Mouse (Mus musculus) limb, embryonic 11.5 days (tissue): ENCODE results near the gene Vax1. TPM values are rescaled to one million over a fixed set of nuclear protein-coding genes. Genes with fewer than 3 reads are reported as not detected.
A peak's percentile ranks its signal among the peaks of the same experiment; 100 is the strongest.

ENCODE experiments used
- ATAC-seq: fragments of 200-750 bp; cut with Nextera tagmentation; 2 replicates; pipeline ENCODE4 v1.8.0; 2017; ENCODE audit warnings: low read depth; ENCODE audit not compliant: insufficient number of reproducible peaks, low FRiP score, low TSS enrichment
- DNase-seq: peaks from one replicate; pipeline ENCODE4 v3.0.0-alpha.2; 2015; ENCODE audit warnings: low spot score
- H3K27ac ChIP-seq: fragments of 300-500 bp; sonication (generic); replicated peaks from 2 replicates; pipeline ENCODE4 v1.5.1; 2014; ENCODE audit warnings: low read depth, mild to moderate bottlenecking, low read length
- H3K27me3 ChIP-seq: fragments of 300-500 bp; sonication (generic); 2 replicates; pipeline ENCODE4 v1.6.1; 2014; ENCODE audit warnings: mild to moderate bottlenecking, low read length, mixed read lengths; ENCODE audit not compliant: control insufficient read depth, insufficient read depth
- H3K36me3 ChIP-seq: fragments of 300-500 bp; sonication (generic); 2 replicates; pipeline ENCODE4 v1.6.1; 2014; ENCODE audit warnings: mild to moderate bottlenecking, low read length, moderate library complexity, mixed read lengths; ENCODE audit not compliant: control insufficient read depth, insufficient read depth
- H3K4me1 ChIP-seq: fragments of 300-500 bp; sonication (generic); 2 replicates; pipeline ENCODE4 v1.6.1; 2014; ENCODE audit warnings: low read length, mixed read lengths; ENCODE audit not compliant: control insufficient read depth, insufficient read depth
- H3K4me2 ChIP-seq: fragments of 300-500 bp; sonication (generic); 2 replicates; pipeline ENCODE4 v1.6.1; 2014; ENCODE audit warnings: low read depth, mild to moderate bottlenecking, moderate library complexity; ENCODE audit not compliant: severe bottlenecking
- H3K4me3 ChIP-seq: fragments of 300-500 bp; sonication (generic); 2 replicates; pipeline ENCODE4 v1.5.1; 2014; ENCODE audit warnings: low read depth, low read length
- H3K9ac ChIP-seq: fragments of 300-500 bp; sonication (generic); 2 replicates; pipeline ENCODE4 v1.6.1; 2014; ENCODE audit warnings: mild to moderate bottlenecking, low read length
- H3K9me3 ChIP-seq: fragments of 300-500 bp; sonication (generic); 2 replicates; pipeline ENCODE4 v1.6.1; 2016; ENCODE audit warnings: low read length; ENCODE audit not compliant: control insufficient read depth
- WGBS: fragments of 180-500 bp; shearing (Covaris S2); extraction: QIAGEN DNeasy Blood & Tissue Kit; methylation state at CpG from one replicate; pipeline ENCODE4 v1.1.7; 2014; 5-methylcytosine and 5-hydroxymethylcytosine counted together
- polyA plus RNA-seq: library from polyadenylated mRNA; unstranded; fragments of >200 nt; fragmentation: Nextera tagmentation; extraction: Ambion mirVana; gene quantifications from 2 replicates; pipeline ENCODE4 v1.2.1, GENCODE M21; 2014

The Vax1 gene
- polyA plus RNA-seq, 1 experiment from 2014 or later, result not detected

GRCm38 (mm10) chr19:59166311-59166761 lies 3.5 kb downstream of the Vax1 start:
- Histone ChIP-seq H3K9me3 (no peaks in the 10 kb centered on the region), H3K27me3 (peaks cover 89% of the 10 kb centered on the region), H3K27ac (no peak overlapping the region), H3K4me3 (peak overlapping the region; percentile 31), H3K9ac (peak overlapping the region; percentile 53), H3K4me1 (peaks cover 9% of the 10 kb centered on the region; the same call in 1 of the 2 replicates), H3K36me3 (no peaks in the 10 kb centered on the region), H3K4me2 (peak overlapping the region; percentile 78)
- peak; percentile 76 for DNase-seq
- under 1% methylated on average over 55 of the region's 55 CpGs for WGBS
- no peak for ATAC-seq

- peaks cover 83% of the 10 kb centered on the region for H3K27me3 ChIP-seq
Measured at GRCm38 (mm10) chr19:59165577-59165976, 4.3 kb downstream of the Vax1 start.

GRCm38 (mm10) chr19:59164896-59165560 lies 4.8 kb downstream of the Vax1 start:
- Histone ChIP-seq H3K4me2 (no peak overlapping the region), H3K9me3 (no peaks in the 10 kb centered on the region), H3K4me3 (no peak overlapping the region), H3K4me1 (peaks cover 7% of the 10 kb centered on the region; the same call in 1 of the 2 replicates), H3K27ac (no peak overlapping the region), H3K9ac (no peak overlapping the region), H3K27me3 (peaks cover 83% of the 10 kb centered on the region), H3K36me3 (no peaks in the 10 kb centered on the region)
- WGBS, result 7% methylated on average over 16 of the region's 16 CpGs
- ATAC-seq (no peak), DNase-seq (peak; percentile 61)

More at GRCm38 (mm10) chr19:59165577-59165976, 4.3 kb downstream of the Vax1 start:
- Histone ChIP-seq H3K9ac (no peak overlapping the region), H3K4me2 (no peak overlapping the region), H3K4me1 (peaks cover 7% of the 10 kb centered on the region; the same call in 1 of the 2 replicates), H3K27ac (no peak overlapping the region), H3K4me3 (no peak overlapping the region; the same call in 1 of the 2 replicates), H3K36me3 (no peaks in the 10 kb centered on the region), H3K9me3 (no peaks in the 10 kb centered on the region)
- DNase-seq (peak; percentile 59), ATAC-seq (no peak)
- WGBS, result 4% methylated on average over 7 of the region's 7 CpGs

GRCm38 (mm10) chr19:59164111-59164510 lies 5.7 kb downstream of the Vax1 start:
- H3K4me3 ChIP-seq, result no peak overlapping the region
- H3K27me3 ChIP-seq, result peaks cover 75% of the 10 kb centered on the region
- no peak for ATAC-seq
- H3K4me1 ChIP-seq, result peaks cover 7% of the 10 kb centered on the region; the same call in 1 of the 2 replicates
- WGBS, result 0% methylated on average over 1 of the region's 1 CpGs
- H3K9me3 ChIP-seq, result no peaks in the 10 kb centered on the region
- no peak overlapping the region for H3K4me2 ChIP-seq
- no peak overlapping the region for H3K27ac ChIP-seq
- no peaks in the 10 kb centered on the region for H3K36me3 ChIP-seq
- no peak overlapping the region for H3K9ac ChIP-seq
- no peak for DNase-seq

- H3K4me3 ChIP-seq, result no peak overlapping the region
- H3K9me3 ChIP-seq, result no peaks in the 10 kb centered on the region
- no peak overlapping the region for H3K9ac ChIP-seq
- DNase-seq (no peak), ATAC-seq (no peak)
- no peak overlapping the region for H3K4me2 ChIP-seq
- H3K27ac ChIP-seq, result no peak overlapping the region
- H3K36me3 ChIP-seq, result no peaks in the 10 kb centered on the region
- peaks cover 5% of the 10 kb centered on the region; the same call in 1 of the 2 replicates for H3K4me1 ChIP-seq
- WGBS, result 29% methylated on average over 4 of the region's 4 CpGs
- H3K27me3 ChIP-seq, result peaks cover 10% of the 10 kb centered on the region; the same call in 1 of the 2 replicates
Measured at GRCm38 (mm10) chr19:59156702-59157101, 13.2 kb downstream of the Vax1 start.

GRCm38 (mm10) chr19:59154171-59154570 lies 15.7 kb downstream of the Vax1 start:
- no peak overlapping the region for H3K4me3 ChIP-seq
- 78% methylated on average over 2 of the region's 2 CpGs for WGBS
- peaks cover 5% of the 10 kb centered on the region; the same call in 1 of the 2 replicates for H3K4me1 ChIP-seq
- no peak overlapping the region for H3K9ac ChIP-seq
- H3K27me3 ChIP-seq, result no peaks in the 10 kb centered on the region
- H3K9me3 ChIP-seq, result no peaks in the 10 kb centered on the region
- DNase-seq (no peak), ATAC-seq (no peak)
- H3K27ac ChIP-seq, result no peak overlapping the region
- H3K36me3 ChIP-seq, result no peaks in the 10 kb centered on the region
- H3K4me2 ChIP-seq, result no peak overlapping the region

GRCm38 (mm10) chr19:59145492-59146140 lies 24.2 kb downstream of the Vax1 start:
- ATAC-seq (no peak), DNase-seq (no peak)
- Histone ChIP-seq H3K27ac (no peak overlapping the region), H3K9me3 (no peaks in the 10 kb centered on the region), H3K4me2 (no peak overlapping the region), H3K27me3 (no peaks in the 10 kb centered on the region), H3K36me3 (no peaks in the 10 kb centered on the region), H3K4me3 (no peak overlapping the region), H3K9ac (no peak overlapping the region), H3K4me1 (no peaks in the 10 kb centered on the region)
- WGBS, result 62% methylated on average over 9 of the region's 9 CpGs

GRCm38 (mm10) chr19:59145064-59145463 lies 24.8 kb downstream of the Vax1 start:
- Histone ChIP-seq H3K9ac (no peak overlapping the region), H3K4me1 (no peaks in the 10 kb centered on the region), H3K4me3 (no peak overlapping the region), H3K4me2 (no peak overlapping the region), H3K27ac (no peak overlapping the region), H3K36me3 (no peaks in the 10 kb centered on the region), H3K9me3 (no peaks in the 10 kb centered on the region), H3K27me3 (no peaks in the 10 kb centered on the region)
- no peak for ATAC-seq
- 80% methylated on average over 6 of the region's 6 CpGs for WGBS
- no peak for DNase-seq
